Mouse (Mus musculus) thymus, postnatal 0 days (tissue): ENCODE data around the gene Nfkb2. TPM values are rescaled to one million over a fixed set of nuclear protein-coding genes. Genes with fewer than 3 reads are reported as not detected.

Experiments used
- DNase-seq: peaks from one replicate; pipeline ENCODE4 v3.0.0-alpha.2; 2015; ENCODE audit warnings: low spot score
- polyA plus RNA-seq: library from polyadenylated mRNA; unstranded; fragments of >200 nt; fragmentation: Nextera tagmentation; extraction: Ambion mirVana; gene quantifications from 2 replicates; pipeline ENCODE4 v1.2.1, GENCODE M21; 2015

Nfkb2 gene
- polyA plus RNA-seq, 1 experiment from 2014 or later = 29.1 TPM

GRCm38 (mm10) chr19:46322996-46323572 lies 19.0 kb downstream of the Nfkb2 start:
- no peak for DNase-seq

- no peak for DNase-seq
These were observed 19.6 kb downstream of the Nfkb2 start for GRCm38 (mm10) chr19:46323716-46324115.

DNA sequence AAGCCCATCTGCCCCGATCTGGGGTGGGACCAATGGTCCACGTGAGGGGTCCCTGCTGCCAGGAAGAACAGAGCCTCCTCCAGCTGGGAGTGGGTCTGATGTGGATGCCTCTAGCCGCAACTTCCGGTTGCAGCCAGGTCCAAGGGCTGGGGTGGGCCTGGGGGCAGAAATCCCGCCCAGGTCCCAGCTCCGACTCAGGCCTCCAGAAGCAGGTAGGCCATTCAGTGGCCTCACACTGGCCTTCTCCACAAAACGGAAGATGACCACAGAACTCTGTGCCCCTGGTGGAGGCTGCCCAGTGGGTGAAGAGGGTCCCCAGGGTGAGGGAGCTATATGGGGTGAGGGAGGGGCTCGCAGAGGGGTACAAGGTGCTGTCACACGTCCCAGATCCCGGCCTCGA lies 20.2 kb downstream of the Nfkb2 start:
- no peak for DNase-seq

DNA sequence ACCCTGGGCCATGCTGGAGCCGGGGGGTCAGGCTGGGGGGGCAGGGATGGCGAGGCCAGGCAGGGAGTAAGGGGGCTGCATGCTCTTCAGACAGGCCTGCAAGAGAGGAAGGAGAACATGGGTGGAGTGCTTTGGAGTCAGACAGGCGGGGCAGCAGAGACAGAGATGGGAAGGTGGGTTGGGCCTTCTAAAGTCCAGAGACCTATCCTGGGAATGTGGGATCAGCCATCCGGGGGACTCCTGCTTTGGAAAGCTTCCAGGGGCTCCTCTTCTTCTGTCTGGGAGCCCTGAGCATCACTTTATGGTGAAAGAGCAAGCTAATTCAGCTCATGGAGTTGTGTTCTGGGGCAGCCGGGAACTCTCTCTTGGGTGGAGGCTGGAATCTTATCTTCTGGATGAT lies 20.8 kb downstream of the Nfkb2 start:
- DNase-seq = no peak

GRCm38 (mm10) chr19:46326019-46326755 lies 22.1 kb downstream of the Nfkb2 start:
- DNase-seq = no peak

- peak; percentile 61 for DNase-seq
These were observed 22.7 kb downstream of the Nfkb2 start, which contains the start of gene Psd for GRCm38 (mm10) chr19:46326756-46327305. Psd (minus strand) TSS chr19:46327156.

- DNase-seq = no peak
These were observed 23.5 kb downstream of the Nfkb2 start for GRCm38 (mm10) chr19:46327531-46328064.

DNA sequence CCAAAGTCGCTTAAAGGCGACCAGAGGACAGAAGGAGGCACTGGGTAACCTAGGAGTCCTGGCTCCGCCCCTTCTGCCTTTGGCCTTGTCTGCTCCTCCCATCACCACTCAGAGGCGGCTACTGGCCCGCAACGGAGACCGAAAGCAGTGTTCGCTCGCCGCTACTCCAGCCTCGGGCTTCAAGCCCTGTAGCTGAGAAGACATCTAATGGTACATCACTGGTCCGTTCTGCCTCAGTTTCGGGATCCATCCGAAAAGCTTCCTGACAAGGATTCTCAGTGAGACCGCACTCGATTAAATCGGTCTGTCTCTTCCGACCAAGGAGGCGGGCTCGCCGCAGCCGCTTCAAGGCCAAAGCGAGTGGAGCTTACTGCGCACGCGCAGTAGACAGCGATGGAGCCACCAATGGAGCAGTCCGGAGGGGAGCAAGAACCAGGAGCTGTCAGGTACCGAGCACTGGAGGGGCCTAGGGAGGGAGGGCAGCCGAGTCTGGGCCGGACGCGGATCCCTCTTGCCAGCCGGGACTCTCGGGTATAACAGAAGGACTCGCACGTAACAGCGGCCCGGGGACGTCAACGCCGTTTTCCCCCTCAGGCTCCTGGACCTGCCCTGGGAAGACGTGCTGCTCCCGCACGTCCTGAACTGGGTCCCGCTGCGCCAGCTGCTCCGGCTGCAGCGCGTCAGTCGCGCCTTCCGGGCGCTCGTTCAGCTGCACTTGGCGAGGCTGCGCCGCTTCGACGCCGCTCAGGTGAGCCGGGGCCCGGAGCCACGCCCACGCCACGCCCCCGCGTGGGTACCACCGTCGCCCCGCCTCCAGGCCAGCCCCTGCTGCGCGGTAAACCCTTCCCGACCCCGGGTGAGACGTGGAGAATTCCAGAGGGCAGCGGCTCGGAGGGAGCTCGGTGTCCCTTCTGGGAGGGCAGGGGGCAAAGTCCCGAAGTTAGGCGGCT lies 24.2 kb downstream of the Nfkb2 start, which contains the start of gene Fbxl15:
Fbxl15 (plus strand) TSS at position 104 of the 950 bp plus-strand sequence.
- DNase-seq = peak; percentile 91

- no peak for DNase-seq
These were observed 25.0 kb downstream of the Nfkb2 start for GRCm38 (mm10) chr19:46329031-46329641.

DNA sequence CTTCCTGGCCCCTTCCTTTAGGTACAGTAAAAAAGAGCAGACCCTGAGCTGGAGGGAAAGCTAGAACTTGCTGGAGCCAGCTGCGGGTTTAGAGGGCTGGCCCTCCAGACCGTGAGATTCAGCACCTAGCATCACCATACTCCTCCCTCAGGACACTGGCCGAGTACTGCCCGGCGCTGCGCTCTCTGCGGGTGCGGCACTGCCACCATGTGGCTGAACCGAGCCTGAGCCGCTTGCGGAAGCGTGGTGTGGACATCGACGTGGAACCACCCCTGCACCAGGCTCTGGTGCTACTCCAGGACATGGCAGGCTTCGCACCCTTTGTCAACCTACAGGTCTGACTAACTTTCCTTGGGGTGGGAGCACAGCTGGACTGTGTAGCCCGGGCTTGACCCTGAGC lies 25.8 kb downstream of the Nfkb2 start:
- peak; percentile 36 for DNase-seq

DNA sequence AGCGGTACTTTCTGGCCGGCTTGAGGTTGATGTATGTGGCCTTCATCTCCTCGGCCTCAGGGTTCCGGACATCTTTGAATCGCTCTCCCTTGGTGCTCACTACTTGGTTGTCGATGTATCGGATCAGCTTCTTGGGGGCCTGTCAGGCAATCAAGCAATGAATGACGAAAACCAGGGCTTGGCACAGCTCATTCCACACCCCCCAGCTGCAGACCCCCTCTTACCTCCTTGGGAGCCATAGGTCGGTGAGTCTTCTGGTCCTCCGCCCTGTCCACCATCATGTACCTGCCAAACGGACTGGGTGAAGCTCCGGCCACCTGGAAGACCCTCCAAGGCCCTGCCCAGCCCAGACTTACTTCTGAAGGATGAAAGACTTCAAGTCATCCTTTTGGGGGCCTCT lies 26.6 kb downstream of the Nfkb2 start:
- no peak for DNase-seq

DNA sequence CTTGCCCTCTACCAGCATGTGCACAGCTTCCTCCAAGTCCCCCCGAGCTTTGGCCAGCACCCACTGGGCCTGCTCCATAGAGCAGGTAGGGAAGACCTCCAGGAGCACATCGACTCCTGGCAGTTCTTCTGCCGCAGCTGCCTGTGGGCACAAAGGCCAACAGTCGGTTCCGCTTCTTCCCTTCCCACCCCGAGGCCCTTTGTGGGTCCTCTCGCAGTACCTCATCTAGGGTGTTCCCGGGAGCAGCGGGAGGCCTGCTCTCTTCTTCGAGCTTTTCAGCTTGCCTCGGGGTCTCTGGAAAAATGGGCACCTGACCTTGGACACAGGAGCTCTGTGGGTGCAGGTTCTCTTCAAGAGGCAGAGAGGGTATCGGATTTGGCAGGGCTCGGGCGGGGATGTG lies 27.2 kb downstream of the Nfkb2 start:
- DNase-seq = no peak

DNA sequence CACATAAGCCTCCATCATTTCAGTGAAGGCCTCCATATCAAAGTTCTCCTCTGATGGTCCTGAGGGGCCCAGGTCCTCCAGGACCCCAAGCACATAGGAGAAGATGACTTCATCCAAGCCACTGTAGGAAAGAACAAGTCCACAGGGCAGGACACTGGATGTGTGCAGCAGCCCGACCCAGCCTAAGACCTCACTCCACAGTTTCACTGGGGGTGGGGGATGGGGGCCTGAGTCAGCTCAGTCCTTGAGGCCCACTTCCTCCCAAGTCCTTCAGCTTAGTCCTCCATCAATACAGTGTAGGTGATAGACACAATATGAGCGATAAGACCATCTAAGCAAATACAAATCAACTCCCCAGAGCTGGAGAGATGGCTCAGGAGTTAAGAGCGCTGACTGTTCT lies 27.8 kb downstream of the Nfkb2 start:
- no peak for DNase-seq

- DNase-seq = no peak
These were observed 28.7 kb downstream of the Nfkb2 start for GRCm38 (mm10) chr19:46332721-46333339.

DNA sequence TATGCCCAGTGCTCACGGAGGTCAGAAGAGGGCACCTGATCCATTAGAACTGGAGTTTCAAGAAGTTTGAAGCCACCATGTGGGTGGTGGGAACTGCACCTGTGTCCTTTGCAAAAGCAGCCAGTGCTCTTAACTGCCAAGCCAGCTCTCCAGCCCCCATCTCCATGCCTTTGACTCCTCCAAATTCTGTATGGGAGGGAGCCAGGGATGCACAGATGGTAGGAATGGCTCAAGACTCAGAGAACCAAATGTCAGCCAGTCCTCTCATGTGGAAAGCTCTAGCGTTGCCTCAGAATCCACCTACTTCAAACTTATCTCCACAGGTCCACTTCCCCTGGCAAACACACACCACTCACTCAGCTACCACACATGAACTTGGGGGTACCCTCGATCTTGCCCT lies 29.8 kb downstream of the Nfkb2 start:
- DNase-seq = no peak

- no peak for DNase-seq
These were observed 33.7 kb downstream of the Nfkb2 start for GRCm38 (mm10) chr19:46337719-46338330.

- peak; percentile 96 for DNase-seq
These were observed 34.3 kb downstream of the Nfkb2 start, which contains the start of gene Cuedc2 for GRCm38 (mm10) chr19:46338331-46338936. Cuedc2 (minus strand) TSS chr19:46338702.

GRCm38 (mm10) chr19:46338942-46339286 lies 34.8 kb downstream of the Nfkb2 start:
- no peak for DNase-seq

- no peak for DNase-seq
These were observed 35.3 kb downstream of the Nfkb2 start for GRCm38 (mm10) chr19:46339287-46339971.
